Mouse (Mus musculus) liver, adult 2 months (tissue): Measurements from ENCODE around the gene Dlgap1. TPM values are rescaled to one million over a fixed set of nuclear protein-coding genes. Genes with fewer than 3 reads are reported as not detected.
A peak's percentile ranks its signal among the peaks of the same experiment; 100 is the strongest.

Experiments used
- DNase-seq: peaks from one replicate; pipeline ENCODE4 v3.0.0-alpha.2; 2011; ENCODE audit warnings: low read depth, low spot score; ENCODE audit errors: extremely low read depth
- H3K27ac ChIP-seq: fragments of 200-500 bp; replicated peaks from 2 replicates; pipeline ENCODE4 v1.5.1; 2012; ENCODE audit warnings: low read depth, mild to moderate bottlenecking, control low read depth, inconsistent platforms, low read length; ENCODE audit not compliant: insufficient read depth
- H3K27me3 ChIP-seq: fragments of 200-500 bp; 2 replicates; pipeline ENCODE4 v1.6.1; 2012; ENCODE audit warnings: mild to moderate bottlenecking, moderate library complexity, low read length, inconsistent platforms; ENCODE audit not compliant: control insufficient read depth, insufficient read depth
- H3K36me3 ChIP-seq: fragments of 200-500 bp; 2 replicates; pipeline ENCODE4 v1.6.1; 2012; ENCODE audit warnings: low read length, inconsistent platforms; ENCODE audit not compliant: control insufficient read depth, insufficient read depth
- H3K4me1 ChIP-seq: fragments of 200-500 bp; 2 replicates; pipeline ENCODE4 v1.6.1; 2011; ENCODE audit warnings: low read length; ENCODE audit not compliant: control insufficient read depth, insufficient read depth
- H3K4me3 ChIP-seq: fragments of 200-500 bp; 2 replicates; pipeline ENCODE4 v1.5.1; 2011; ENCODE audit warnings: low read depth, mild to moderate bottlenecking, control low read depth, low read length, moderate library complexity; ENCODE audit not compliant: insufficient read depth
- H3K79me2 ChIP-seq: fragments of 200-500 bp; 2 replicates; pipeline ENCODE4 v1.6.1; 2012; ENCODE audit warnings: inconsistent platforms, mild to moderate bottlenecking, low read length, moderate library complexity; ENCODE audit not compliant: control insufficient read depth, insufficient read depth
- H3K9ac ChIP-seq: fragments of 200-500 bp; 2 replicates; pipeline ENCODE4 v1.6.1; 2012; ENCODE audit warnings: low read depth, mild to moderate bottlenecking, control low read depth, inconsistent platforms, low read length
- CTCF ChIP-seq: fragments of 200-500 bp; IDR thresholded peaks from 2 replicates; pipeline ENCODE4 v1.5.1; 2011; ENCODE audit warnings: low read depth, low read length, control low read depth
- POLR2A ChIP-seq: fragments of 200-500 bp; IDR thresholded peaks from 2 replicates; pipeline ENCODE4 v1.6.1; 2011; ENCODE audit warnings: low read length, control low read depth; ENCODE audit not compliant: insufficient read depth; ENCODE audit errors: extremely low read depth
- WGBS: fragments of 180-500 bp; shearing (Covaris S2); methylation state at CpG from one replicate; pipeline ENCODE4 v1.1.7; 2018; 5-methylcytosine and 5-hydroxymethylcytosine counted together
- polyA plus RNA-seq: library from polyadenylated mRNA; depleted of rRNA; stranded (reverse); fragments of >200 nt; gene quantifications from 2 replicates; pipeline ENCODE4 v1.2.3, GENCODE M21; 2012
- total RNA-seq: library from RNA; depleted of rRNA; stranded (reverse); fragments of >200 nt; gene quantifications from 2 replicates; pipeline ENCODE4 v1.2.3, GENCODE M21; 2014

Gene Dlgap1
- total and polyA plus RNA-seq, 2 experiments = 0.55 to 1.5 TPM

DNA sequence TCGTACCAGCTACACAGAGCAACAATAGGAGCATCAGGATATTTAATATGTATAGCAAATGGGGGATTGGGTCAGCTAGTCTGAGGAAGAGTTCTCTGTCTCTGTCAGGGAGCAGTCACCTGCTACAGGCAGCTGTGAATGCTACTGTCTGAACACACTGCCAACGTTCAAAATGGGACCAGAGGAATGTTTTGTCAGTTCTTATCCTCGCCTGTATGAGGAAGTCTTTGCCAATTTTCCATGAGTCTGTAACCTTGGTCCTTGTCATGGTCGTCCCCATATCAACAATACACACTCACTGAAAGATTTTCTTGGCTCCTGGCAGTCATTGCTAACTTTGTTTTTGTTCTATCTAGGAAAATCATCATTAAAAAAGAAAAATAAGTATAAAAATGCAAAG is 51.5 kb downstream of the Dlgap1 start:
- no peak for TF ChIP-seq POLR2A
- TF ChIP-seq CTCF = no peak
- 59% methylated on average over 4 of the region's 4 CpGs for WGBS
- peak; percentile 14 for DNase-seq
- Histone ChIP-seq H3K79me2 (no peaks in the 10 kb centered on the region), H3K4me3 (no peak overlapping the region), H3K27ac (no peak overlapping the region), H3K4me1 (no peaks in the 10 kb centered on the region), H3K36me3 (no peaks in the 10 kb centered on the region), H3K9ac (no peak overlapping the region), H3K27me3 (no peaks in the 10 kb centered on the region)

DNA sequence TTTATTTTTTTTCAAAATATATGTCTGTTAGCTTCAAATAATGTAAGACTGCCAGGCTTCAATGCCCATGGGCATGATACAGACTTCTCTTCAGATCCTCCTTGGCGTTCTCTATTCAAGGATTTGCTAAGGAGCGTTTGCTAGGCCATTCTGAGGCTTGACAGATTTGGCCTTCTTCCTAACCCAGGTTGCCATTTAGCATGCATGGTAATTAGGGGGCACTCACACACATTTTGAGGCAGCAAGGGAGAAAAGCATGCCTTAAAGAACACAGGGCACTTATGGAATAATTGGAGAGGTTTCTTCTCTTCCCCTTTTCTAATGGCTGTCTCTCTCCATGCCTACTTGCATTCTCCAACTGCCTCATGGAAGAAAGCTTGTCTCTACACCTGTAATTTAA is 53.7 kb downstream of the Dlgap1 start:
- H3K9ac ChIP-seq = no peak overlapping the region
- H3K27me3 ChIP-seq = no peaks in the 10 kb centered on the region
- no peaks in the 10 kb centered on the region for H3K79me2 ChIP-seq
- TF ChIP-seq CTCF = no peak
- TF ChIP-seq POLR2A = no peak
- H3K4me1 ChIP-seq = no peaks in the 10 kb centered on the region
- no peak overlapping the region for H3K4me3 ChIP-seq
- H3K27ac ChIP-seq = no peak overlapping the region
- H3K36me3 ChIP-seq = no peaks in the 10 kb centered on the region
- DNase-seq = no peak
- 71% methylated on average over 2 of the region's 2 CpGs for WGBS

DNA sequence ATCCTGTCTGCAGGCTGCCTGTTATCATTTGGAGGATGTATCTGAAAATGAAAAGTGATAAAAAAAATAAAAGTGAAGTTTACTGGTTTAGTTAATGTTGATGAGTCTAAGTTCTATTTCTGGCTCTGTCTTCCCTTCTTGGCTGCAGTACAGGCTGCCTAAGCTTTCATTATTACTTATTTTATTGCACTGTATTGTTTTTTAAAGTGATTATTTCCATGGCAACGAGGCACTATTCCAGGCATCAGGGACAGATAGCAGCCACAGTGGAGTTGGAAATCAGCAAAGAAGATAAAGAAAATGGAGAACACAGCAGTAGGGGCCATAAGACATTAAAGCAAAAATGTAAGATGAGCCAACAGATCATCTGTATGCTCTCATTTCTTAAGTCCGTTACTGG is 66.0 kb downstream of the Dlgap1 start:
- no peak for DNase-seq
- TF ChIP-seq POLR2A (no peak), CTCF (no peak)
- H3K27me3 ChIP-seq = no peaks in the 10 kb centered on the region
- no peaks in the 10 kb centered on the region for H3K79me2 ChIP-seq
- no peaks in the 10 kb centered on the region for H3K4me1 ChIP-seq
- 48% methylated on average over 2 of the region's 2 CpGs for WGBS
- H3K36me3 ChIP-seq = no peaks in the 10 kb centered on the region
- H3K27ac ChIP-seq = no peak overlapping the region
- no peak overlapping the region for H3K9ac ChIP-seq
- H3K4me3 ChIP-seq = no peak overlapping the region

DNA sequence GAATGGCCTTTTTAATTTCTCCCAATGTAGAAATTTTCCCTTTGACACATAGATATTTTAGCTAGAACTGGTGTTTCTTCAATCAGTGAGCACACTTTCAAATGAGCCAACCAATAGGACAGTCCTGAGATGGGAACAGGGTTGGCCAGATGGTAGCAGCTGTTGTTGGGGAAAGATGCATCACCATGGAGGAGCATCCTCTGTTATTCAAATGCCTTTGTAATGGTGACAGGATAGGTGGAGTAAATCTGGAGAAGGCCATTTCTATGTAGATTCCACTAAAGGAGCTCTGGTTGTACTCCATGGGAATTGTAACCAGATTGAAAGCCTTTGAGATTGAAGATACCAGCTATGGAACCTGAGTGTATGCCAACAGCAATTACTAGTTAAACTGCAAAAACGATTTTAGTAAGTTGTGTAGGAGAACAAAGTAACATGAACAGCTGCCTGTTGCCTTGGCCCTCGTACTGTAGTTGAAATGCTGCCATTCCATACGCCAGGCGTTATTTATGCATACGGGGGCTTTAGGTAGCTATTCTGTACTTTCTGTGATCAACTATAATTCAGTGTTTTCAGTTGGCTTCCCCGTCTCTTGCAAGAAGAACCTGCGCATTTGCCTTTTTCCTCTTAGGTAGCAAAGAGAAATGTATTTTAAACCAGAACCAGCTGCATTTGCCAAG is 72.0 kb downstream of the Dlgap1 start:
- H3K9ac ChIP-seq = no peak overlapping the region
- 80% methylated on average over 7 of the region's 7 CpGs for WGBS
- H3K4me1 ChIP-seq = no peaks in the 10 kb centered on the region
- no peak overlapping the region for H3K4me3 ChIP-seq
- no peaks in the 10 kb centered on the region for H3K36me3 ChIP-seq
- H3K27ac ChIP-seq = no peak overlapping the region
- no peaks in the 10 kb centered on the region for H3K79me2 ChIP-seq
- H3K27me3 ChIP-seq = no peaks in the 10 kb centered on the region
- TF ChIP-seq POLR2A = no peak
- no peak for TF ChIP-seq CTCF
- no peak for DNase-seq

DNA sequence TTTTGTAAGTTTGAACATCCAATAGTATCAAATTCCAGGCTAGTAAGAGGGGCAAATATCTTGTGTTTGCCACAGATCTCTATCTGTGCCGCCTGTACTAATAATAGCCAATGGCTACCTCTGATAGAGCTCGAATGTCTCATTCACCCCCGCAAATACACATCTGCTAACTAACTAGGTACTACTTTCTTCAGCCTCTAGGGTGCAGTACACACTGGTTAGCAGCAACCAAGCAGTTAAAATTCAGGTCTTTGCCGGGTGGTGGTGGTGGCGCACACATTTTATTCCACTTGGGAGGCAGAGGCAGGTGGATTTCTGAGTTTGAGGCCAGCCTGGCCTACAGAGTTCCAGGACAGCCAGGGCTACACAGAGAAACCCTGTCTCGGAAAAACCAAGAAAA is 99.4 kb downstream of the Dlgap1 start:
- H3K27ac ChIP-seq = no peak overlapping the region
- H3K9ac ChIP-seq = no peak overlapping the region
- no peak for TF ChIP-seq CTCF
- H3K27me3 ChIP-seq = no peaks in the 10 kb centered on the region
- H3K79me2 ChIP-seq = no peaks in the 10 kb centered on the region
- no peak for DNase-seq
- no peaks in the 10 kb centered on the region for H3K36me3 ChIP-seq
- no peak overlapping the region for H3K4me3 ChIP-seq
- H3K4me1 ChIP-seq = no peaks in the 10 kb centered on the region
- 69% methylated on average over 6 of the region's 6 CpGs for WGBS

DNA sequence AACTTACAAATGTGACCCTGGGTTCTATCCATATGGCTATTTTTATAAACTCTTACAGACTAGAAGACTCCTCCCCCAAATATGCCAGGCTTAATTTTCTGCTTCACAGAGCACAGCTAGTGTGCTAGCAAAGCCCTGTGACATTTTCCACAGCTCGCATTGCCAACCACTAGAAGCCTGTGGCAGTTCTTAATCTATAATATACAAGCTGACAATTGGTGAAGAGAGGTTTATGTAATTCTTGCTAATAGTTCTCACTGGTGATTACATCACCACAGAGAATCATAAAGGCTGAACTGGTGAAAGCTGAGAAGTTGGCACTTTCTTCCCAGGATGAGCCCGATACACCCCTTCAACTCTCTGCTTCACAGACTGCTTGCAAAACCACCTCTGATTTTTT is 103.2 kb downstream of the Dlgap1 start:
- no peak for DNase-seq
- Histone ChIP-seq H3K27me3 (no peaks in the 10 kb centered on the region), H3K36me3 (no peaks in the 10 kb centered on the region), H3K79me2 (no peaks in the 10 kb centered on the region), H3K9ac (no peak overlapping the region), H3K4me3 (no peak overlapping the region), H3K27ac (no peak overlapping the region), H3K4me1 (no peaks in the 10 kb centered on the region)
- WGBS = 90% methylated on average over 2 of the region's 2 CpGs
- TF ChIP-seq POLR2A (no peak), CTCF (no peak)
